Mouse (Mus musculus) kidney, postnatal 25 days (tissue): ENCODE results near the gene Gm20388.

Experiments used
- DNase-seq, 2 experiments: peaks; one replicate each; pipeline ENCODE4 v3.0.0; 2021; ENCODE audit warnings: mixed read lengths in 2 of 2

Gene Gm20388

GRCm38 (mm10) chr8:121877212-121877611, 1966.6 kb downstream of the Gm20388 start:
- DNase-seq = no peak

DNA sequence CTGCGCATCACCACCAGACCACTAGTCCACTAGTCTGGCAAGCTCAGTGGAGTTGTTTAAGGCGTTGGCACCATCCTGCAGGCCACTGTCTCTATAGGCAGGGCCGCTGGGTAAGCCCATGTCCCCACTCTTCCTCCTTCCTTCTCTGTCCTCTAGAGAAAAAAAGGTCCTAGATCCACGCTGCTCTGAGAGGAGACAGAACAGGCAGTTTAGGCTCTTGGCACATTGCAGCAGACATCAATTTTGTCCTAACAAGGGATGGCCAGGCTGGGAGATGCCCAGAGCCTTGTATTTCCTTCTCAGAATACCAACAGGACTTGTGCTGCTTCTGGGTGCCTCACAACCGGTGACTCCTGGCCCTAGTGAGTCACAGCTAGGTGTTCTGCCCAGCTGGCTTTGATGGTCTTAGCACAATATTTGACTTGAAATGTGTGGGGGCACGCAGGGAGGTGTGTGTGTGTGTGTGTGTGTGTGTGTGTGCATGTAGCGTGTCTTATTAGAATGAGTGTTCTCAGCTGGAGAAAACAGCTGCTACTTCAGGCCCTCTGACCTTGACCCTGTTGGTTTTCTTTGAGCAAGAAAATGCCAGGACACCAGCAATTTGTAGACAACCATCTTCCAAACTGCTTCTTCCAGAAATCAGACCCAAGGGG, 1967.3 kb downstream of the Gm20388 start:
- no peak for DNase-seq

GRCm38 (mm10) chr8:121879712-121880111, 1969.1 kb downstream of the Gm20388 start:
- no peak for DNase-seq

- DNase-seq = peak; percentile 42 to 56
Measured at GRCm38 (mm10) chr8:121880818-121881217, 1970.2 kb downstream of the Gm20388 start.

GRCm38 (mm10) chr8:121881921-121882320, 1971.3 kb downstream of the Gm20388 start:
- DNase-seq = no peak

DNA sequence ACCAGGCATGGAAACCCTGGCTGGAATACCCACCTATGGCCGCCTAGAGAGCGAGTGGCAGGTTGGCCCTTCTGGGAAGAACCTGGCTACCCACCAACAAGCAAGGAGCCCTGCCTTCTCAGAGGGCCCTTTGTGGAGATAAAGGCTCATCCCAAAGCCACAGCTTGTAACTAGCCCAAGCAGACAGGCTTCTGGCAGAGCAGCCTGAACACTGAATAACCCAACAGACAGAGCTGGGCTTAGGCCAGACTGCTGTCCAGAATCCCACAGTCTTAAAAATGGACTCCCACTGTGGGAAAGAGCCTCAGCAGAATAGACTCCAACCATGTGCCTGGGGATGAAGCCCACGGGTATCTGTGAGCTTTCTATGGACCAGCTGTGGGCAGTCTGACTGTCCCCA, 1973.5 kb downstream of the Gm20388 start:
- no peak for DNase-seq

DNA sequence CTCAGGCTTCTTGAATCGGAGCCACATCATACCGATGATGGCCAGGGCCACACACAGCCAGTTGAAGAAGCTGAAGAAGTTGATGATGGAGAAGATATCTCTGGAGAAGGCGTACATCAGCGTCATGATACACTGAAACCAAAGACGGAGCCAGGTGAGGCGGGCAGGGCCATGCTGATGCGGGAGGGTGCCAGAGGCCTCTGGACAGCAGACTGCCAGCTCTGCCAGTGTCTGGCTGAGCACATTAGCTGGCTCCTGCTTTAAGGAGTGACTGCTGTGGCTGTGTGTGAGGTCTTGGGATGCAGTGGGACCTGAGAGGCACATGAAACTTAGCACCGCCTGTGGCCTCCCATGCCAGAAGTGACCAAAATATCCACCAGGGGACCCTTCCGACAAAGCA, 1974.4 kb downstream of the Gm20388 start:
- no peak for DNase-seq

- DNase-seq = no peak
Measured at GRCm38 (mm10) chr8:121885433-121885832, 1974.8 kb downstream of the Gm20388 start.

DNA sequence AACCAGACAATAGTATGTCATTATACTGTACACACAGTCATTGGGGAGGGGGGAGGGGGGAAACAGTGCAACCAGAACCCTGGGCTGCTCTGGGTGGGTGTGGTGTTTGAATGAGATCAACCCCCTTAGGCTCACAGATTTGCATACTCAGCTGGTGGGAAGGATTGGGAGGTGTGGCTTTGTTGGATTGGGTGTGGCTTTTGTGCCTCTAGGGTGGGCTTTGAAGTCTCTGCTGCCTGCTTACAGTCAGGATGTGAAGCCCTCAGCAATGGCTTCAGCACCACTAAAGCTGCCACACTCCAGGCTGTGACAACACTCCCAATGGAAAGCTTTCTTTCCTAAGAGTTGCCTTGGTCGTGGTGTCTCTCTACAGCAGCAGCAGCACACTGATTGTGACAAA, 1976.9 kb downstream of the Gm20388 start:
- no peak for DNase-seq

- no peak for DNase-seq
Measured at GRCm38 (mm10) chr8:121889317-121889716, 1978.7 kb downstream of the Gm20388 start.

- DNase-seq = no peak
Measured at GRCm38 (mm10) chr8:121889810-121890785, 1979.5 kb downstream of the Gm20388 start.

DNA sequence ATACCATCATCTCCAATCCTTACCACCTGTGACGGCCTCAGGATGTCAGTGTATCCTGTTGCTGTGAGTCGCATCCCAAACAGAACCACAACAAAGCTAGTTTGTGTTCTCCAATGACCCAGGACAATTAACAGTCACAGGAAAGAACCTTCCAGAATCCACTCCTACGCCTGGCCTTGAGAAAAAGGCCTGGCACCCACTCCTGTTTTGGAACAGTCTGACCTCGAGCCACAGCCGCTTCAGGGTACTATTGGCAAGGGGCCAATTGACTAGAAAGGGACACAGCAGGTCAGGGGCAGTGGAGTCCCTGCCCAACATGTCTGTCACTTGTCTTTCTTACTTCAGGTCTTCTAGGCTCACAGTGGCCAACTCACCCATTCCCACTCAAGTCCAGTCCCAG, 1982.2 kb downstream of the Gm20388 start:
- DNase-seq = no peak

GRCm38 (mm10) chr8:121895910-121896309, 1985.3 kb downstream of the Gm20388 start:
- peak in 1 of 2 experiments; percentile 33 for DNase-seq

GRCm38 (mm10) chr8:121896476-121897145, 1986.0 kb downstream of the Gm20388 start:
- peak; percentile 47 to 74 for DNase-seq

DNA sequence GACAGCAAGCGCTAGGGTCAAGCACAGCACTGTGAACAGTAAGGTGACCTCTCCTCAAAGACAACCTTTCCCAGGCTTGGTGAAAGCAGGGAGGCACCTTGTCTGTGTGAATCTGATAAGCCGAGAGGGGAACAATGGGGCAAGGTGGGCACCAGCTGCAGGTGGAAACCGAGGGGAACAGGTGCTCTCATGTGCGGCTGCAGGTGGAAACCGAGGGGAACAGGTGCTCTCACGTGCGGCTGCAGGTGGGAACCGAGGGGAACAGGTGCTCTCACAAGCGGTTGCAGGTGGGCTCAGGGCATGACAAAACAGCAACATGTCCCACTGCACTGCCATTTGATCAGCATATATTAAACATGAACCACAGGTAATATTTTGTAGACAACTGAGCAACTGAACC, 1986.6 kb downstream of the Gm20388 start:
- no peak for DNase-seq

GRCm38 (mm10) chr8:121897871-121898381, 1987.3 kb downstream of the Gm20388 start:
- peak; percentile 67 to 76 for DNase-seq

- peak; percentile 51 to 84 for DNase-seq
Measured at GRCm38 (mm10) chr8:121898401-121898931, 1987.8 kb downstream of the Gm20388 start.

DNA sequence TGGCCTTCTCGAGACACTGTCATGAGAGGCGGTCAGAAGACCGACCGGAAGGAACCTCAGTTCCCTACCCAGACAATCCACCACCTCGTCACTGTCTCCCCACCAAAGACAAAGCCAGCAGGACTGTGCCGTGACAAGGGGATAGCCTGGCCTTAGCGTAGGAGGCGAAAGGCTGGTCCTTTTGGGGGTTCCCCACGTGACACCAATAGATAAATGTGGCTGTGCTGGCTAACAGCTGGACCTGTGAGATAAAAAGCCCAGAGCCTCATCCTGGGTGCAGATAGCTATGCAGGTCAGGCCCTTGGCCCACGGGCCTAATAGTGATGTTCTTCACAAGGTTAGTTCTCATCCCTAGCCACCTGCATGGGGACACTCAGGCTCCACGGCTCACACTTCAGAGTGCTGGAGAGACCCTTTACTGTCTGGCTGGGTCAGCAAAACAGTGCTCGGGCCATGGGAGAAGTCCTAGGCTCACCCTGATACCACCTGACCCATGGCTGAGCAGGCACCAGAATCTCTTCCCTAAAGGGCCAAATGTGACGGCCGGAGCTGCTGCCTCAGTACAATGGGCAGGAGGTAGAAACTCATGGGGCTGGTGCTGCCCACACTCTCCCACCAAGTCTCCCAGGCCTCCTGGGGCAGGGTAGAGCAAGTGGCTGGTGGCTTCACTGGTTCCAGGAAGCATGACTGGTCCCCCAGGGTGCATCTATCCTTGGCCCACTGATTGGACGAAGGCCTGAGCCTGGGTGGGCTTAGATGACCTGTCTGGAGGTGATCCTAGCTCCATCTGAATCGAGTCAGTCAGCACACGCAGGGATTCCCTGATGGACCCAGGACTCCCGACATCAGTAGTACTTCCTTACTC, 1988.8 kb downstream of the Gm20388 start:
- DNase-seq = no peak

DNA sequence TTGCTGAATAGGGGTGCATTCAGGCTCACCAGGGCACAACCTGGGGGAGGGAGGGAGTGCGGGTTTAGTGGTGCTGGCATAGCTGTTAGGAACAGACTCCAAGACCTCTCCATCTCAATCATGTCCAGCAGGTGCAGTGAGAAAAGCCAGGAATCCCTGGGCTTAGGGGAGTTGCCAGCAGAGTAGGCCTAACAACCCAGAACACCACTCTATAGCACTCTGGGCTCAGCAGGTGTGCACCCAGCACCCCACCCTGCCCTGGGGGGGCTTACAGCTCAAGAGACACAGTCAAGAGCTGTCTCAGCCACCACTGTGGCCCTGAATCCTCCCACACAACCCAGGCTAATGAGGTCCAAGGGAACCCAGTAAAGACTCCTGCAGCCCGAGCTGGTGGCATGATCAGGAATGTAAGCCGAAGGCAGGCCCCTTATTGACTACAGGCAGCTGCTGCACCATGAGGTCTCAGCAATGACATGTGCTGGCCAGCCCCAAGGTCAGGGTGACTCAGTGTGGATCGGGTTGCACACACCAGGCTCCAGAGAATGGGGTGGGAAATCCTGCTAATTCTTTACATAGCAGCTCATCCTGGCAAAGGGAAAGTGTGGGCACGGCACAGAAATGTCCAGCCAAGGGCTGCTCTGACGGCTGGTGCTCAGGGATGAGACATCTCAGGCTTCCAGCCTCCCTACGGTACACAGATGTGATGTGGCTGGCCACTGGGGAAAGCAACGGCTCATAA, 1991.0 kb downstream of the Gm20388 start:
- DNase-seq = peak in 1 of 2 experiments; percentile 14

GRCm38 (mm10) chr8:121903977-121904376, 1993.3 kb downstream of the Gm20388 start:
- no peak for DNase-seq

- no peak for DNase-seq
Measured at GRCm38 (mm10) chr8:121904999-121905398, 1994.4 kb downstream of the Gm20388 start.
